Mouse (Mus musculus) limb, embryonic 13.5 days (tissue): ENCODE data around the gene Tmprss7. TPM values are rescaled to one million over a fixed set of nuclear protein-coding genes. Genes with fewer than 3 reads are reported as not detected.

Source experiments
- ATAC-seq: fragments of 200-750 bp; cut with Nextera tagmentation; 2 replicates; pipeline ENCODE4 v1.8.0; 2017; ENCODE audit warnings: low read depth, moderate number of reproducible peaks, moderate TSS enrichment; ENCODE audit not compliant: low FRiP score
- H3K27ac ChIP-seq: fragments of 300-500 bp; sonication (generic); 2 replicates; pipeline ENCODE4 v1.5.1; 2015; ENCODE audit warnings: inconsistent platforms, mild to moderate bottlenecking, moderate library complexity
- H3K27me3 ChIP-seq: fragments of 300-500 bp; sonication (generic); 2 replicates; pipeline ENCODE4 v1.6.1; 2015; ENCODE audit warnings: mild to moderate bottlenecking, inconsistent platforms
- H3K36me3 ChIP-seq: fragments of 300-500 bp; sonication (generic); 2 replicates; pipeline ENCODE4 v1.6.1; 2015; ENCODE audit warnings: inconsistent platforms, mild to moderate bottlenecking, moderate library complexity
- H3K4me1 ChIP-seq: fragments of 300-500 bp; sonication (generic); 2 replicates; pipeline ENCODE4 v1.6.1; 2015; ENCODE audit warnings: inconsistent platforms
- H3K4me2 ChIP-seq: fragments of 300-500 bp; sonication (generic); replicated peaks from 2 replicates; pipeline ENCODE4 v1.6.1; 2015; ENCODE audit warnings: inconsistent platforms, mild to moderate bottlenecking, moderate library complexity
- H3K4me3 ChIP-seq: fragments of 300-500 bp; sonication (generic); 2 replicates; pipeline ENCODE4 v1.5.1; 2015; ENCODE audit warnings: moderate library complexity, mild to moderate bottlenecking, inconsistent platforms
- H3K9ac ChIP-seq: fragments of 300-500 bp; sonication (generic); 2 replicates; pipeline ENCODE4 v1.6.1; 2015; ENCODE audit warnings: mild to moderate bottlenecking, inconsistent platforms
- H3K9me3 ChIP-seq: fragments of 300-500 bp; sonication (generic); 2 replicates; pipeline ENCODE4 v1.6.1; 2016; ENCODE audit warnings: inconsistent platforms
- WGBS: fragments of 180-500 bp; shearing (Covaris S2); methylation state at CpG from one replicate; pipeline ENCODE4 v1.1.7; 2015; 5-methylcytosine and 5-hydroxymethylcytosine counted together
- polyA plus RNA-seq: library from polyadenylated mRNA; unstranded; fragments of >200 nt; fragmentation: Nextera tagmentation; extraction: Ambion mirVana; gene quantifications from 2 replicates; pipeline ENCODE4 v1.2.1, GENCODE M21; 2015

The Tmprss7 gene
- polyA plus RNA-seq, 1 experiment from 2014 or later = 0.09 TPM

- H3K36me3 ChIP-seq = no peaks in the 10 kb centered on the region
- H3K9ac ChIP-seq = no peak overlapping the region
- no peaks in the 10 kb centered on the region for H3K9me3 ChIP-seq
- no peak for ATAC-seq
- H3K27ac ChIP-seq = no peak overlapping the region
- no peaks in the 10 kb centered on the region for H3K27me3 ChIP-seq
- no peaks in the 10 kb centered on the region for H3K4me1 ChIP-seq
- H3K4me2 ChIP-seq = no peak overlapping the region
- H3K4me3 ChIP-seq = no peak overlapping the region
- WGBS = 65% methylated on average over 6 of the region's 6 CpGs
These were observed 49.1 kb downstream of the Tmprss7 start for GRCm38 (mm10) chr16:45644380-45644779.

DNA sequence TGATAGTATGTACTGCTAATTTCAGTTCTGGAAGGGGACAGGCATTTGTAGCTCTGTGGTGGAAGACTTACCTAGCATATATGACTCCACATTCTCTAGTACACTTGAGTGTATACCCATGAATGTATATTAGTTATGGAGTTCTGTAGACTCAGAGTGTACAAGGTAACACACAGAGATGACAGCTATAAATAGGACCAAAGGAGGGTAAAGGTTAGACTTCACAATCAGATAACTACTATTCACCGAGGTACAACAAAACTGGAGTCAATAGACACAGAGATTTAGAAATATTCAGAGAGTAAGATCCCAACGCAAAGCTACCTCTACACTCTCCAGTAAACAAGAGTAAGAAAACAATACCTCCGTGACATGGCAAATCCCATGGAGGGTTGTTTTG lies 49.5 kb downstream of the Tmprss7 start:
- Histone ChIP-seq H3K9ac (no peak overlapping the region), H3K4me1 (no peaks in the 10 kb centered on the region), H3K9me3 (no peaks in the 10 kb centered on the region), H3K4me2 (no peak overlapping the region), H3K36me3 (no peaks in the 10 kb centered on the region), H3K27ac (no peak overlapping the region), H3K4me3 (no peak overlapping the region), H3K27me3 (no peaks in the 10 kb centered on the region)
- WGBS = 85% methylated on average over 3 of the region's 3 CpGs
- no peak for ATAC-seq

- Histone ChIP-seq H3K4me1 (no peaks in the 10 kb centered on the region), H3K27ac (peak overlapping the region; percentile 0; the same call in 1 of the 2 replicates), H3K36me3 (no peaks in the 10 kb centered on the region), H3K9ac (no peak overlapping the region), H3K27me3 (no peaks in the 10 kb centered on the region), H3K4me3 (no peak overlapping the region), H3K4me2 (no peak overlapping the region), H3K9me3 (no peaks in the 10 kb centered on the region)
- WGBS = 50% methylated on average over 3 of the region's 3 CpGs
- no peak for ATAC-seq
These were observed 52.2 kb downstream of the Tmprss7 start for GRCm38 (mm10) chr16:45641301-45641700.

GRCm38 (mm10) chr16:45640070-45640762 lies 53.2 kb downstream of the Tmprss7 start:
- Histone ChIP-seq H3K27me3 (no peaks in the 10 kb centered on the region), H3K4me2 (no peak overlapping the region), H3K4me3 (no peak overlapping the region), H3K4me1 (no peaks in the 10 kb centered on the region), H3K9me3 (no peaks in the 10 kb centered on the region), H3K36me3 (no peaks in the 10 kb centered on the region), H3K27ac (peak overlapping the region; percentile 0; the same call in 1 of the 2 replicates), H3K9ac (no peak overlapping the region)
- WGBS = 74% methylated on average over 10 of the region's 10 CpGs
- ATAC-seq = no peak

DNA sequence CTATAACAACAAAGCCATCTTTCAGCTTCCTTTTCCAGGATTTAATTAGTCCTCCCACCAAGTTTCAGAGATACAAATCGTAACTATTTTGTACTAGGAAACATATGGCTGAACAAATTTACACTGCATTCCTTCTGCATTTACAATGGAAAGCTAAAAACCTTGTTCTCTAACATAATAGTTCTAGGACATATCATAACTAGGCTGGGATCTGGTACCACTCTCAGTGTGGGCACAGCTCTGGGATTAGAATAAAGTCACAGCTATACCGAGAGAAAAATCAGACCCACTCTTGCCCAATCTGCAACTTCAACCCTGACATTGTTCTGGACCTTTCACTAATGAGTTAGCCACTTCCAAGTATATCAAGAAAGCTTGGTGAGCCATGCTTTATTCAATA lies 57.6 kb downstream of the Tmprss7 start:
- 78% methylated on average over 2 of the region's 2 CpGs for WGBS
- Histone ChIP-seq H3K9ac (no peak overlapping the region), H3K4me3 (no peak overlapping the region), H3K27me3 (no peaks in the 10 kb centered on the region), H3K27ac (no peak overlapping the region), H3K9me3 (no peaks in the 10 kb centered on the region), H3K4me2 (no peak overlapping the region), H3K36me3 (no peaks in the 10 kb centered on the region), H3K4me1 (no peaks in the 10 kb centered on the region)
- ATAC-seq = no peak

GRCm38 (mm10) chr16:45632420-45632819 lies 61.0 kb downstream of the Tmprss7 start:
- H3K4me3 ChIP-seq = no peak overlapping the region
- H3K9me3 ChIP-seq = no peaks in the 10 kb centered on the region
- H3K27me3 ChIP-seq = no peaks in the 10 kb centered on the region
- H3K36me3 ChIP-seq = no peaks in the 10 kb centered on the region
- H3K9ac ChIP-seq = no peak overlapping the region
- WGBS = 73% methylated on average over 4 of the region's 4 CpGs
- H3K27ac ChIP-seq = no peak overlapping the region
- no peak overlapping the region for H3K4me2 ChIP-seq
- no peak for ATAC-seq
- H3K4me1 ChIP-seq = no peaks in the 10 kb centered on the region

GRCm38 (mm10) chr16:45630347-45630960 lies 63.0 kb downstream of the Tmprss7 start:
- peak; percentile 72 for ATAC-seq
- Histone ChIP-seq H3K9me3 (no peaks in the 10 kb centered on the region), H3K27ac (no peak overlapping the region), H3K36me3 (no peaks in the 10 kb centered on the region), H3K9ac (no peak overlapping the region), H3K4me1 (no peaks in the 10 kb centered on the region), H3K27me3 (no peaks in the 10 kb centered on the region), H3K4me2 (no peak overlapping the region), H3K4me3 (no peak overlapping the region)
- WGBS = 44% methylated on average over 5 of the region's 5 CpGs

- Histone ChIP-seq H3K27me3 (no peaks in the 10 kb centered on the region), H3K4me3 (no peak overlapping the region), H3K4me2 (no peak overlapping the region), H3K27ac (no peak overlapping the region), H3K9ac (no peak overlapping the region), H3K36me3 (no peaks in the 10 kb centered on the region), H3K9me3 (no peaks in the 10 kb centered on the region), H3K4me1 (no peaks in the 10 kb centered on the region)
- 69% methylated on average over 8 of the region's 8 CpGs for WGBS
- no peak for ATAC-seq
These were observed 63.9 kb downstream of the Tmprss7 start for GRCm38 (mm10) chr16:45629497-45630105.

- ATAC-seq = no peak
- H3K27ac ChIP-seq = no peak overlapping the region
- H3K9me3 ChIP-seq = no peaks in the 10 kb centered on the region
- H3K4me1 ChIP-seq = no peaks in the 10 kb centered on the region
- H3K36me3 ChIP-seq = no peaks in the 10 kb centered on the region
- no peaks in the 10 kb centered on the region for H3K27me3 ChIP-seq
- H3K4me3 ChIP-seq = no peak overlapping the region
- H3K4me2 ChIP-seq = no peak overlapping the region
- no peak overlapping the region for H3K9ac ChIP-seq
- WGBS = 82% methylated on average over 2 of the region's 2 CpGs
These were observed 68.1 kb downstream of the Tmprss7 start for GRCm38 (mm10) chr16:45625342-45625741.

DNA sequence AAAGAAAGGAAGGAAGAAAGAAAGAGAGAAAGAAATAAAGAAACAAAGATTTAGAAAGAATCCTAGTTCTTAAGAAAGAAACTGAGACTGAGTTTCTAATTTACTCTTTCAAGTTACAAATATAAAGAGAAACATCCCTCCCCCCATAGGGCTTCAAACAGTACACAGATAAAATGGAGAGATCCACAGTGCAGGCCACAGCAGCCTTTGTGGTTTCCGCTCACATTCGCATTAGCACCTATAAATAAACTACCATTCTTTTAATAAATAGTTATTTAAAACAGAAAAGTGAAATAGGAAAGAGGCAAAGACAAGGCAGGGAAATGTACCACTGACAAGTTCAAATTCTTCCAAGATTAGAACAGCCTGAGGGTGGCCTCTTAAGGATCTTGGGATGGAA lies 68.7 kb downstream of the Tmprss7 start:
- H3K9me3 ChIP-seq = no peaks in the 10 kb centered on the region
- no peak overlapping the region for H3K4me2 ChIP-seq
- no peak for ATAC-seq
- WGBS = 85% methylated on average over 2 of the region's 2 CpGs
- no peaks in the 10 kb centered on the region for H3K36me3 ChIP-seq
- H3K27me3 ChIP-seq = no peaks in the 10 kb centered on the region
- no peaks in the 10 kb centered on the region for H3K4me1 ChIP-seq
- H3K9ac ChIP-seq = no peak overlapping the region
- no peak overlapping the region for H3K4me3 ChIP-seq
- no peak overlapping the region for H3K27ac ChIP-seq

DNA sequence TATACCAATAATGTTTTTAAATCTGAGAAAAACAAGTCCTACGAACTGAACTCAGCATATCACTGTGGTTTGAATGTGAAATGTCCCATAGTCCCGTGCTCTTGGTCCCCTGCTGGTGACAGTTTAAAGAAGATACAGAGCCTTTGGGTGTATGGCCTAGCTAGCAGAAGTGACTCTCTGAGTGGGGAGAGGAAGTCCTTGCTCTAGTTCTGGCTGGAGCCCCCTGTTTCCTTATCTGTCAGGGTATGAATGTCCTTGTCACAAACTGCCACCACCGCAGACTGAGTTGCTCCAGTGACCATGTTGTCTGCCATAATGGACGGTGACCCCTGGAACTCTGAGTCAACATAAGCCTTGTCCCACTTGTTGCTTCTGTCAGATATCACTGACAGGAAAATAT lies 70.2 kb downstream of the Tmprss7 start:
- Histone ChIP-seq H3K27ac (no peak overlapping the region), H3K36me3 (no peaks in the 10 kb centered on the region), H3K9me3 (no peaks in the 10 kb centered on the region), H3K27me3 (no peaks in the 10 kb centered on the region), H3K9ac (no peak overlapping the region), H3K4me2 (no peak overlapping the region), H3K4me1 (no peaks in the 10 kb centered on the region), H3K4me3 (no peak overlapping the region)
- 89% methylated on average over 4 of the region's 4 CpGs for WGBS
- ATAC-seq = no peak

DNA sequence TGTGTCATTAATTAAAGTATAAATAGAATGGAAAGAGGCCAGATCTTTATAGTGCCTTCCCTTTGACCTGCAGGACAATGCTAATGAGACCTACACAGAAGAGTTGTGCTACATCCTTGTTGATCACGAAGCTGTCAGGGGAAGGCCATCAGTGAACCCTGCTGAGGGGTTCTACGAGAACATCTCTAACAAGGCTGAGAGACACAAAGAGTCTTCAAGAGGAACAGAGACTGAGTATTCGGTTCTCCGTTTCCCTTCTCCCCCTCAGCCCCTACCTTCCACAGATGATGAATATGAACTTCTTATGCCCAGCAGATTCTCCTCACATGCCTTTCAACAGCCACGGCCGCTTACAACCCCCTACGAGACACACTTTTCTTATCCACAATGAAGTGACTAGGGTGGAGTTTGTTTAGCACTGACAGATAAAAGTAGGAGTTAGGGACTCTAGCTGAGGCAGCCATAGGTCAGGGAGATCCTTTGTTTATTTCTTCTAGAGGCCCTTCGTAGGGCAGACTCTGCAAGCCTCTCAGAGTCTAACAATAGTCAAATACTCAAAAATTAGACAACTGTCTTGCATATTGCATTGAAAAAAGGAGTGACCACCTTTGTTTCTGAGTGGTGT lies 73.6 kb downstream of the Tmprss7 start:
- WGBS = 83% methylated on average over 8 of the region's 8 CpGs
- ATAC-seq = no peak
- H3K9ac ChIP-seq = no peak overlapping the region

More for the DNA sequence above, 73.6 kb downstream of the Tmprss7 start:
- Histone ChIP-seq H3K9me3 (no peaks in the 10 kb centered on the region), H3K4me1 (no peaks in the 10 kb centered on the region), H3K27me3 (no peaks in the 10 kb centered on the region), H3K4me3 (no peak overlapping the region), H3K27ac (no peak overlapping the region), H3K36me3 (no peaks in the 10 kb centered on the region), H3K4me2 (no peak overlapping the region)
